Mouse (Mus musculus) embryonic facial prominence, embryonic 12.5 days (tissue): ENCODE measurements around the gene St6galnac3. TPM values are rescaled to one million over a fixed set of nuclear protein-coding genes. Genes with fewer than 3 reads are reported as not detected.

Source experiments
- ATAC-seq: fragments of 200-750 bp; cut with Nextera tagmentation; 2 replicates; pipeline ENCODE4 v1.8.0; 2017; ENCODE audit not compliant: insufficient number of reproducible peaks, insufficient read depth, low FRiP score, low TSS enrichment
- H3K27ac ChIP-seq: fragments of 300-500 bp; sonication (generic); 2 replicates; pipeline ENCODE4 v1.5.1; 2016; ENCODE audit warnings: mild to moderate bottlenecking
- H3K27me3 ChIP-seq: fragments of 300-500 bp; sonication (generic); 2 replicates; pipeline ENCODE4 v1.6.1; 2016; ENCODE audit warnings: mild to moderate bottlenecking, moderate library complexity
- H3K36me3 ChIP-seq: fragments of 300-500 bp; sonication (generic); 2 replicates; pipeline ENCODE4 v1.6.1; 2016; ENCODE audit warnings: mild to moderate bottlenecking
- H3K4me1 ChIP-seq: fragments of 300-500 bp; sonication (generic); 2 replicates; pipeline ENCODE4 v1.6.1; 2016
- H3K4me2 ChIP-seq: fragments of 300-500 bp; sonication (generic); replicated peaks from 2 replicates; pipeline ENCODE4 v1.6.1; 2016; ENCODE audit warnings: mild to moderate bottlenecking, moderate library complexity
- H3K4me3 ChIP-seq: fragments of 300-500 bp; sonication (generic); 2 replicates; pipeline ENCODE4 v1.5.1; 2016; ENCODE audit warnings: mild to moderate bottlenecking
- H3K9ac ChIP-seq: fragments of 300-500 bp; sonication (generic); 2 replicates; pipeline ENCODE4 v1.6.1; 2016; ENCODE audit warnings: mild to moderate bottlenecking, moderate library complexity
- H3K9me3 ChIP-seq: fragments of 300-500 bp; sonication (generic); 2 replicates; pipeline ENCODE4 v1.6.1; 2016; ENCODE audit warnings: mild to moderate bottlenecking, moderate library complexity
- WGBS: fragments of 180-500 bp; shearing (Covaris S2); methylation state at CpG from one replicate; pipeline ENCODE4 v1.1.7; 2016; 5-methylcytosine and 5-hydroxymethylcytosine counted together
- polyA plus RNA-seq: library from polyadenylated mRNA; unstranded; fragments of >200 nt; fragmentation: Nextera tagmentation; extraction: Ambion mirVana; gene quantifications from 2 replicates; pipeline ENCODE4 v1.2.1, GENCODE M21; 2016

St6galnac3 gene
- polyA plus RNA-seq, 1 experiment from 2014 or later: 70.2 TPM

DNA sequence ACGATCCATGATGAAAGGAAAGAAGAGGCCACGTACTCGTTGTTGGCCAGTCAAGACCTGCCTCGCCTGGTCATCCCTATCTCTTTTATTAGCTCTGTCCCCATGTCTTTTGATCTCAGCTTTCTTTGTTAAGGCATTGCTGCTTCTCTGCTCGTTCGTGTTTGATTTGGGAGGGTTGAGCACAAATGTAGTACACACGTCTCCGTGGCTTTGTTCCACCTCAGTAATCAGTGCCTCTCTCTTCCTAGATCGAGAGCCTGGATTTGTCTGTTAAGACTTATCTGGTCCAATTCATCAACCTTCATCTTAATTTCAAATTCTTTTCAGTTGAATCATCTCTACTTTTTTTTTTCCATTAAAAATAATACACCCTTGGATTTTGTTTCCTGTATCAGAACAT is 308.0 kb downstream of the St6galnac3 start:
- H3K9ac ChIP-seq: no peak overlapping the region
- H3K36me3 ChIP-seq: no peaks in the 10 kb centered on the region
- no peak overlapping the region for H3K4me2 ChIP-seq
- no peaks in the 10 kb centered on the region for H3K4me1 ChIP-seq
- 89% methylated on average over 9 of the region's 9 CpGs for WGBS
- H3K9me3 ChIP-seq: no peaks in the 10 kb centered on the region
- H3K27ac ChIP-seq: no peak overlapping the region
- no peak for ATAC-seq
- H3K4me3 ChIP-seq: no peak overlapping the region
- no peaks in the 10 kb centered on the region for H3K27me3 ChIP-seq

DNA sequence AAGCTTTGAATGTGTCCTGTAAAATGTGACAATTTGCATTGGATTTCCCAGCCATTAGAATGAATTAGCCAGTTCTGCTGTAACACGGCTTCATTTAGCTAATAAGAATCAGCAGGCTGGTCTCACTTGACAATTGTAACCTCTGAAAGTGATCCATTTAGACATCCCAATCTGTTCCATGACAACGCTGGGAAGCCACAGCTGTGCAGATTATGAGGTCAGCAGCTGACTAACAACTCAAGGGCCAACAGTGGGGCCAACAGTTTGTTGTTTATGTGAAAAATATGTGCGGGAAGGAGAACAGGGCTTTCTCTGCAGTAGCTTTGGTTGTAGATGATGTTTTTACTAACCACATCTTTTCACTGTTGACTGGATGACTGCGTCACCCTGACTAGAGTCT is 308.6 kb downstream of the St6galnac3 start:
- 82% methylated on average over 4 of the region's 4 CpGs for WGBS
- no peaks in the 10 kb centered on the region for H3K4me1 ChIP-seq
- H3K36me3 ChIP-seq: no peaks in the 10 kb centered on the region
- no peak overlapping the region for H3K27ac ChIP-seq
- H3K27me3 ChIP-seq: no peaks in the 10 kb centered on the region
- no peak overlapping the region for H3K4me3 ChIP-seq
- H3K4me2 ChIP-seq: no peak overlapping the region
- no peaks in the 10 kb centered on the region for H3K9me3 ChIP-seq
- no peak overlapping the region for H3K9ac ChIP-seq
- ATAC-seq: no peak

DNA sequence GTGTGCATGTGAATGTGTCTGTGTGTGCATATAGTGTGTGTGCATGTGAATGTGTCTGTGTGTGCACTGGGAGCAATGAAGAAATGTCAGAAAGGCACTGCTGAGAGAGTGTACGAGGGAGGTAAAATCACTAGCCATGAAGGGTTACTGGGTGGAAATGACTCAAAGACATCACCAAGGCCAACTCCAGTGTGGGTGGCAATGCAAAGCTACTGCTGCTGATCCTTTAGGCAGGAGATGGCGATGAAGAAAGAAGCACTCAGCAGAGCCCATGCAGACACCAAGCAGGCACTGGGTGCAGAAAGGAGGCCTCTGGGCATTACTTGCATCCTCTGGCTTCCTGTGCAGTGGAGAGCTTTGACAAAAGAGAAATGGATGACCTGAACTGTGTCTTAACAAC is 310.8 kb downstream of the St6galnac3 start:
- no peak for ATAC-seq
- Histone ChIP-seq H3K4me1 (no peaks in the 10 kb centered on the region), H3K4me2 (no peak overlapping the region), H3K27ac (no peak overlapping the region), H3K36me3 (no peaks in the 10 kb centered on the region), H3K27me3 (no peaks in the 10 kb centered on the region), H3K4me3 (no peak overlapping the region), H3K9ac (no peak overlapping the region), H3K9me3 (no peaks in the 10 kb centered on the region)
- 85% methylated on average over 2 of the region's 2 CpGs for WGBS

- no peak overlapping the region for H3K27ac ChIP-seq
- H3K9me3 ChIP-seq: no peaks in the 10 kb centered on the region
- no peak overlapping the region for H3K4me2 ChIP-seq
- no peak for ATAC-seq
- no peaks in the 10 kb centered on the region for H3K36me3 ChIP-seq
- H3K4me3 ChIP-seq: no peak overlapping the region
- no peak overlapping the region for H3K9ac ChIP-seq
- no peaks in the 10 kb centered on the region; the same call in 1 of the 2 replicates for H3K4me1 ChIP-seq
- WGBS: 61% methylated on average over 9 of the region's 9 CpGs
- no peaks in the 10 kb centered on the region for H3K27me3 ChIP-seq
These were observed 315.7 kb downstream of the St6galnac3 start for GRCm38 (mm10) chr3:153409286-153409685.

DNA sequence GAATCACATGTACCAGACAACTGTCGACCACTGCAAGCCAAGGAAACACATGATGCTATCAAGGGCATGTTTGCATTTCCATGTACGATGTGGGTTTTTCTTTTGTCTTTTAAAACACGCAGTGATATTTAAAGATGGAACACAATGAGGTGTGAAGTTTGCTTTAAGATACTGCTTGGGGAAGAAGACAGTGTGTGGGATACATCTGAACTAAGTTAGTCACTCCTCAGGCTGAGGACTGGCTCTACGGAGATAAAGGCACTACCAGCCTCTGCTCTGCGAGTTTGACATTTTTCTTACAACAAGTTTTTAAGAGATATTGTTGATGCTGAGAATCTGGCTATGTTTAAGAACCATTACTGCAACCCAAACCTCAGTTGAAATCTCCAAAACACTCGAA is 316.6 kb downstream of the St6galnac3 start:
- Histone ChIP-seq H3K9ac (no peak overlapping the region), H3K4me1 (no peaks in the 10 kb centered on the region; the same call in 1 of the 2 replicates), H3K4me3 (no peak overlapping the region), H3K9me3 (no peaks in the 10 kb centered on the region), H3K27me3 (no peaks in the 10 kb centered on the region), H3K36me3 (no peaks in the 10 kb centered on the region), H3K4me2 (no peak overlapping the region), H3K27ac (no peak overlapping the region)
- 93% methylated on average over 6 of the region's 6 CpGs for WGBS
- no peak for ATAC-seq

DNA sequence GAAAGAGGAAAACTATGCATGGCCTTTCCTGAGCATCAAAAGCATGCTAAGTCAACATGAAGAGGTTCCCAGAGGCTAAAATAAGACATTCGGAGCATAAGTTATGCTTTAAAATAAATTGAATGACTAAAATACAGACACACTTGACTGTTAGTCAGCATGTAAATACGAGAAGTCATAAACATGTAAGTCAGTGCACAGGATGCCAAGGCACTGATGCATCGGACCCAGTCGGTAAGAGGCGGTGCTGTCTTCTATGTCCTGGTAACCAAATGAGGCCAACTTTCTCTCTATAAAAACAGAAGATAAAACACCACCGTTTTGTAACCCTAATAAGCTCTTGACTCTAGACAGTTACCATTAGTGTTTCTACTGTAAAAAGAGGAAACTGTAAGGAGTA is 317.3 kb downstream of the St6galnac3 start:
- no peaks in the 10 kb centered on the region for H3K9me3 ChIP-seq
- H3K4me3 ChIP-seq: no peak overlapping the region
- ATAC-seq: no peak
- H3K4me1 ChIP-seq: no peaks in the 10 kb centered on the region; the same call in 1 of the 2 replicates
- 96% methylated on average over 6 of the region's 6 CpGs for WGBS
- H3K27ac ChIP-seq: no peak overlapping the region
- H3K4me2 ChIP-seq: no peak overlapping the region
- H3K36me3 ChIP-seq: no peaks in the 10 kb centered on the region
- no peaks in the 10 kb centered on the region for H3K27me3 ChIP-seq
- H3K9ac ChIP-seq: no peak overlapping the region

DNA sequence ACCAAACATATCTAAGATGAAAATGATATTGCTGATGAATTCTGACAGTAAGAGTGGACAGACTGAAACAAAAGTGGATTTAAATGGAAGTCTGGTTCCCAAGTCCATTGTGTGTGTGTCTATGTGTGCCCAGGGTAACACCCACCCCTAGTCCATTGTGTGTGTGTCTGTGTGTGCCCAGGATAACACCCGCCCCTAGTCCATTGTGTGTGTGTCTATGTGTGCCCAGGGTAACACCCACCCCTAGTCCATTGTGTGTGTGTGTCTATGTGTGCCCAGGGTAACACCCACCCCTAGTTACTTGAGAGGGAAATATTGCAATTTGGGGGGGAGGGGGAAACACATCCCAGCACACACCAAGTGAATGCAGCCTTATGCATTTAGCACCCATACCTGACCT is 318.1 kb downstream of the St6galnac3 start:
- Histone ChIP-seq H3K9me3 (no peaks in the 10 kb centered on the region), H3K4me1 (no peaks in the 10 kb centered on the region; the same call in 1 of the 2 replicates), H3K27me3 (no peaks in the 10 kb centered on the region), H3K4me2 (no peak overlapping the region), H3K27ac (no peak overlapping the region), H3K36me3 (no peaks in the 10 kb centered on the region), H3K4me3 (no peak overlapping the region), H3K9ac (no peak overlapping the region)
- no peak for ATAC-seq
- WGBS: 92% methylated on average over 1 of the region's 1 CpGs

DNA sequence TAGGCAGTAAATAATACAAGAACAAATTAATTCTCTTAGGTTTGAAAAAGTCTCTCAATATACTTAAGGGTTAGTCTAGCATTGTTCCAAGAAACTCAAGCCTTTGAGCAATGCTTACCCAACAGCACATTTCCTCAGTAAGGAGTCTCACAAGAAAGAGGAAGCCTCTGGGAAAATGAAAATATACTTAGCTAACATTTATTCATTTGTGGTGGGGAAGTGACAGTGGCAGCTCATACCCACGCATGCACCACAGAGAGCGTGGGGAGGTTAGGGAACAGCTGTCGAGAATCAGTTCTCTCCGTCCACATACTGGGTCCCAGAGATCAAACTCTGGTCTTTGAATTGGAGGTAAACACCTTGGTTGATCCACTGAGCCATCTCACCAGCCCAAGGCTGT is 318.8 kb downstream of the St6galnac3 start:
- 83% methylated on average over 4 of the region's 4 CpGs for WGBS
- H3K4me1 ChIP-seq: no peaks in the 10 kb centered on the region; the same call in 1 of the 2 replicates
- no peaks in the 10 kb centered on the region for H3K27me3 ChIP-seq
- H3K4me2 ChIP-seq: no peak overlapping the region
- ATAC-seq: no peak
- no peak overlapping the region for H3K4me3 ChIP-seq
- H3K36me3 ChIP-seq: no peaks in the 10 kb centered on the region
- H3K27ac ChIP-seq: no peak overlapping the region
- H3K9me3 ChIP-seq: no peaks in the 10 kb centered on the region
- no peak overlapping the region for H3K9ac ChIP-seq

GRCm38 (mm10) chr3:153405643-153406042 is 319.3 kb downstream of the St6galnac3 start:
- no peaks in the 10 kb centered on the region for H3K27me3 ChIP-seq
- WGBS: 66% methylated on average over 10 of the region's 10 CpGs
- no peak overlapping the region for H3K27ac ChIP-seq
- no peak overlapping the region for H3K4me3 ChIP-seq
- H3K9me3 ChIP-seq: no peaks in the 10 kb centered on the region
- no peak overlapping the region for H3K9ac ChIP-seq
- no peak for ATAC-seq
- no peaks in the 10 kb centered on the region for H3K36me3 ChIP-seq
- no peaks in the 10 kb centered on the region; the same call in 1 of the 2 replicates for H3K4me1 ChIP-seq
- no peak overlapping the region for H3K4me2 ChIP-seq

GRCm38 (mm10) chr3:153400259-153400658 is 324.7 kb downstream of the St6galnac3 start:
- no peak for ATAC-seq
- no peaks in the 10 kb centered on the region for H3K36me3 ChIP-seq
- WGBS: 88% methylated on average over 3 of the region's 3 CpGs

DNA sequence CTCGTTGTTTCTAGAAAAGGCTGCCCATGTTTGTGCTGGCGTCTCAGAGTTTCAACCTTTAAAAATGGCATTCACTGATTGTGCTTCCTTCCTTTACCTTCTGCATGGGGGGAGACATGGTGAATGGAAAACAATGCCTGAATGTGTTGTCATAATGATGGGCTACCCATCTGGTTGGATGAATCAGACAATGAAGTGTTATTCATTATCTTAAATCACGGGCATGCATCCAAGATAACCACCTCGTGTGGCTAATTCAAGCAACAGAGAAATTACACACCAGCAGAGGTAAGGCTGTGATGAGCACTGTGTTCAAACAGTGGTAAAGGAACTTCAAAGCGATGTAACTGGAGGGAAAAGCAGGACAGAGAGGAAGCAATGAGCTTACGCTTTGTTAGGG is 325.4 kb downstream of the St6galnac3 start:
- H3K36me3 ChIP-seq: no peaks in the 10 kb centered on the region
- WGBS: 85% methylated on average over 6 of the region's 6 CpGs
- no peak overlapping the region for H3K4me3 ChIP-seq
- 0 out of 2 replicates have a peak, but pooled peaks cover 3% of the 10 kb centered on the region for H3K4me1 ChIP-seq
- H3K9me3 ChIP-seq: no peaks in the 10 kb centered on the region
- ATAC-seq: no peak
- H3K27me3 ChIP-seq: no peaks in the 10 kb centered on the region
- no peak overlapping the region for H3K9ac ChIP-seq
- H3K27ac ChIP-seq: no peak overlapping the region
- H3K4me2 ChIP-seq: no peak overlapping the region

More at GRCm38 (mm10) chr3:153400259-153400658, 324.7 kb downstream of the St6galnac3 start:
- no peak overlapping the region for H3K4me2 ChIP-seq
- H3K27me3 ChIP-seq: no peaks in the 10 kb centered on the region
- no peak overlapping the region for H3K9ac ChIP-seq
- H3K9me3 ChIP-seq: no peaks in the 10 kb centered on the region
- 0 out of 2 replicates have a peak, but pooled peaks cover 3% of the 10 kb centered on the region for H3K4me1 ChIP-seq
- H3K27ac ChIP-seq: no peak overlapping the region
- H3K4me3 ChIP-seq: no peak overlapping the region

GRCm38 (mm10) chr3:153397726-153398125 is 327.2 kb downstream of the St6galnac3 start:
- no peak overlapping the region for H3K27ac ChIP-seq
- ATAC-seq: no peak
- 0 out of 2 replicates have a peak, but pooled peaks cover 3% of the 10 kb centered on the region for H3K4me1 ChIP-seq
- no peak overlapping the region for H3K4me3 ChIP-seq
- H3K9ac ChIP-seq: no peak overlapping the region
- no peaks in the 10 kb centered on the region for H3K36me3 ChIP-seq
- no peak overlapping the region for H3K4me2 ChIP-seq
- no peaks in the 10 kb centered on the region for H3K27me3 ChIP-seq
- no peaks in the 10 kb centered on the region for H3K9me3 ChIP-seq
- WGBS: 88% methylated on average over 9 of the region's 9 CpGs
